Mouse (Mus musculus) urinary bladder, postnatal 10 days (tissue): ENCODE measurements at regions not wholly inside any gene's neighbourhood (a gene's known extent, or its start where the extent isn't known, plus 50 kb on each side); places are given as distances from the start of the nearest gene placed in this dataset.
"Not testable (repeated sequence)": the region's sequence is repeated elsewhere in the genome, so short reads cannot be mapped to it uniquely, and the experiment has no call there.

Experiments
- DNase-seq: peaks from one replicate; pipeline ENCODE4 v3.0.0; 2022; ENCODE audit warnings: low spot score

GRCm38 (mm10) chr3:21937281-21938035, 139.0 kb upstream of the Tbl1xr1 start:
- no peak for DNase-seq

GRCm38 (mm10) chr3:21938071-21938848, 138.2 kb upstream of the Tbl1xr1 start:
- DNase-seq, result no peak

GRCm38 (mm10) chr3:21939738-21940137, 136.7 kb upstream of the Tbl1xr1 start:
- DNase-seq, result no peak

DNA sequence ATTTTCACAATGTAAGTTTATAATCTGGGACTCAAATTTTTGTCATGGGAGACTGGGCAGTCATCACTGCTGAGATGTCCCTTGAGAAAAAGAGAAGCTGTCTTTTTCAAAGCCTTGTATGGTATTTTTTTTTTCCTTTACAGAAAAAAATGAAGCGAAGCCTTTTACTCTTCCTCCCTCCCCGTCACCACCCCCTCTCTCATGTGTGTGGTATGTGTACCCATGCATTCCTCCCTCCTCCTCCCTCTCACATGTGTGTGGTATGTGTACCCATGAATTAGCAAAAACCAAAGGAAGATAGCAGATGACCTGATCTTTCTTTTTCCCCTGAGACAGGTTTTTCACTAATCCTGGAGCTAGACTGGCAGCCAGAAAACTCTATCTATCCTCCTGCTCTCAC, 134.9 kb upstream of the Tbl1xr1 start:
- DNase-seq, result no peak

GRCm38 (mm10) chr3:21942912-21943311, 133.5 kb upstream of the Tbl1xr1 start:
- no peak for DNase-seq

DNA sequence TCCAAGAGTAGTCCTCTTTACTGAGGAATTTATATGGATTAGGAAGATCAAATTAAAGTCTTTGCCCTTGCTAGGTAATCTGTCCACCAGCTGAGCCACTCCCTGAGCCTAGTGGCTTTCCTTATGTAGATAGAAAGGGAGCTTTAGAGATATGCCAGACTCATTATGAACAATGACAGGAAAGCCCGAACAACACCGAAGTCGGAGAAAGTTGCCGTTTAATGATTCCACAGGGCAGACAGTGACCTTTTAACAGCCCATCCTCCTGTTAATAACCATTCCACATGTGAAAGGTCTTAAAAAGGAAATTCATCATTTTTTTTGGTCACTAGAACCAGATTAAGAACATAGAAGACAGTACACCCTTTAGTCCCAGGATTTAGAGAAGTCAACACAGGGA, 130.7 kb upstream of the Tbl1xr1 start:
- DNase-seq, result no peak

GRCm38 (mm10) chr3:21947320-21948073, 129.0 kb upstream of the Tbl1xr1 start:
- no peak for DNase-seq

DNA sequence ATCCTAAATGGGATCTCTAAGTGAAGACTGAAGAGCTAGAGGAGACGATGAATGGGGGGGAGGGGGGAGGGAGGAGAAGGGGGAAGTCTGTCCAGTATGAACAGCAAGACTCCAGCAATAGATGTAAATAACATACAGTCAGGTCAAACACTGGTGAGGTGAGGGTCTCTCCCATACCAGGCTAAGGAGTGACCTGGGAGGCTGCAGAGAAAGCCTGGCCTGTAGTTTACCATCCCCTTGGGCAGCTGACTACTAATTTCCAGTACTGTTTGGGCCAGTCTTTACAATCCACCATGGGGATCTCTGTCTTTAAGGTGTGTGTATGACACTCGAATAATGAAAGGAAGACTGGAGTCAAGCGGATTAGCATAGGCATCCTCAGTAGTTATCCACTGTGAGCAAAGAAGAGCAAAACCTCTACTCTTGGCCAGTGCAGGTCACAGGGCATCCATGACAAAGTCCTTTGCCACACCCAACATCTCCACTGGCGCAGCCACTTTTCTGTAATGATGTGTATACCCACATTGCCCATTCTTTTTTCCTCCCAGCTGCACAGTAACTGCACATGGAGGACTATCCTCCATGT, 128.3 kb upstream of the Tbl1xr1 start:
- no peak for DNase-seq

- DNase-seq, result no peak
These were observed 127.0 kb upstream of the Tbl1xr1 start for GRCm38 (mm10) chr3:21949459-21949858.

- DNase-seq, result no peak
These were observed 125.9 kb upstream of the Tbl1xr1 start for GRCm38 (mm10) chr3:21950571-21950970.

- DNase-seq, result no peak
These were observed 124.8 kb upstream of the Tbl1xr1 start for GRCm38 (mm10) chr3:21951446-21952285.

- no peak for DNase-seq
These were observed 123.6 kb upstream of the Tbl1xr1 start for GRCm38 (mm10) chr3:21952695-21953415.

DNA sequence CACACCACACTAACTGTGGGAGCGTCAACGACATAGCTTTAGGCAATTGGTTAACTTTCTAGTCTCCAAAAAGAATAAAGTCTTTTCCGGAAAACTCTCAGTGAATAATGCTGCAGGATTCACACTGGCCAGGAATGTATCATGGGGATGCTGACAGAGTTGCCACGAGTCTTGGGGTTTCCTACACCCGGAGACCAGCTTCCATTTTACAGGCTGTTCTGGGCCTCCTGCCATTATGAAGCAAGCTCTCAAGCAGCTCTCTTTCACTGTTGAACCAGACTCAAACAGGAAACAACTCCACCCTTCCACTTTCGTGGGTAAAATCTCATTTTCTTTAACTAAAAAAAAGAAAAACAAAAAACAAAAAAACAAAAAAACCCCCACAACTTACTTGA, 123.0 kb upstream of the Tbl1xr1 start:
- DNase-seq, result no peak

DNA sequence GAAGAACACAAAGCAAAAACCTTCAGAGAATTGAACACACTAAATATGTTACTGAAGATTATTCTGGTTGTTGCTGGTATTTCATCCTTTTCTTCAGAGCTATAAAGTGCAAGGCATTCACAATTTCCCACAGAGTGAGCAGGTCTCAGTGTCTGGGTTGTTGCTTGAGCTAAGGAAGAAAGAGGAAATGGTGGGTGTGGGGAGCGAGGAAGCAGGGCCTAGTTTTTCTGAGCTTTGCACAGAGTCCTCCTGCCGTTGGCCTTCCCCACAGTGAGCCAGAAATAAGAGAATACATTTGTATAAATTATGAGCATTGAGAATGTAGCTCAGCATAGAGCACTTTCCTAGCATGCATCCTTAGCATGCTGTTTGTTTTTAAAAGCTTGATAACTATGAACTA, 120.8 kb upstream of the Tbl1xr1 start:
- no peak for DNase-seq

- DNase-seq, result not testable (repeated sequence)
These were observed 119.3 kb upstream of the Tbl1xr1 start for GRCm38 (mm10) chr3:21957105-21957504.

GRCm38 (mm10) chr3:21958595-21959286, 117.7 kb upstream of the Tbl1xr1 start:
- DNase-seq, result no peak

DNA sequence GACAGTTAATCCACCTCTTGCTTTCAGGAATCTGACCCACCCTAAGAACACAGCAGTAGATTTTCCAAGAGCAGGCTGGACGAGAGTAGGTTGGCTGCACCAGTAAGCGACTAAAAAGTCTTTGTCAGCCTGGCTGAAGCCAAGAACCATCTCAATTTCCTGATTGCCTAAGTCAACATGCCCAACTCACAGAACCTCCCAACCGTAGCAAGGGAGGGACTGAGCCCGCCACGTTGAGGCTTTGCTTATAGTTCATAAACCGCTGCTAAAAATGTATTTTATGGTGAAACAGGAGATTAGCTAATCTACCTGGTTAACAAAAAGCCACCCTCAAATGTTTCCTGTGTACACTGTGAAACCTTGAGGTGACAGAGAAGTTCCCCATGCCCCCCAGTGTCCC, 115.4 kb upstream of the Tbl1xr1 start:
- no peak for DNase-seq

- no peak for DNase-seq
These were observed 114.7 kb upstream of the Tbl1xr1 start for GRCm38 (mm10) chr3:21961746-21962145.

DNA sequence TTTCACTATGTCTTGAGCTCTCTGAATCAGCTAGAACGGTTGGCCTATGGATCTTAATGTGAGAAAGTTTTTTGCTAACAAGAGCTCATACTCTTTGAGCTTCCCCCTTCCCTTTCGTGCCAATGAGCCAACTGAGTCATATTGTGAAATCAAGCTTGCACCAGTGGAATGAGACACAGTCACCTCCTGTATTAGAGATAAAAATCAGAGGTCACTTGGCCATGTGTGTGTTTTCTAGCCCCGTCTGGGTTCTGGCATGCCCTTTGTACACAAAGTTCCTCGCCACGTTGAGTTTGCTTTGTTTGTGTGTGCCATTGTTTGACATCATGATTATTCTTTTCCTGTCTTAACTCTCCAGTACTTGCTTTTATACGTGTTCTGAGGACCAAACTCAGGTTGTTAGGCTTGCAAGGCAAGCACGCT, 114.1 kb upstream of the Tbl1xr1 start:
- DNase-seq, result no peak
